Mouse (Mus musculus) left cerebral cortex, postnatal 25 days (tissue): Measurements from ENCODE around the gene Grm6. TPM values are rescaled to one million over a fixed set of nuclear protein-coding genes. Genes with fewer than 3 reads are reported as not detected.
A peak's percentile ranks its signal among the peaks of the same experiment; 100 is the strongest.

Source experiments
- DNase-seq, 2 experiments: peaks; one replicate each; pipeline ENCODE4 v3.0.0; 2022; ENCODE audit warnings: low spot score in 2 of 2, mixed read lengths in 1 of 2
- intact Hi-C: fragments of 180-260 bp; cut with DNase I; formaldehyde crosslinking; loops from one replicate; pipeline ENCODE4 v1.15.1; 2025
- total RNA-seq, 2 experiments: library from RNA; stranded (reverse); gene quantifications; 2 replicates each; pipeline ENCODE4 v1.2.3; 2021

The Grm6 gene
- total RNA-seq, 2 experiments from 2014 or later, result not detected

DNA sequence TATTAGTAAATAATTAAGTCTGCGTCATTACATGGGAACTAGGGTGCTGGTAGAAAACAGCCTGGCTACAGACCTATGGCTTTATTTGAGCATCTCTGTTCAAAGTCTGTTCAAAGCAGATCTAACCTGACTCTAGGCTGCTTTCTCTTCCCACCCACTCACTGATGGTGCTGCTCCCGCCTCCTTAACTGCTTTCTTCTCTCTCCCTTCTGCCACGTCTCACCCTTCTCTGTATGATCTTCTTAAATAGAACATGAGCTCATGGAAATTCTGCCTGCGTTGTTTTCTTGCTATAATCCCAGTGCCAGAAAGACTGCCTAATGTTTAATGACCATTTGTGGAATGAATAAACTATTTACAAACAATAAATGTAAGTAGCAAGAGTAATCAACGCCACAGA lies 57.7 kb downstream of the Grm6 start:
- intact Hi-C loops, result no loop called here
- DNase-seq, result peak; percentile 13 to 74

DNA sequence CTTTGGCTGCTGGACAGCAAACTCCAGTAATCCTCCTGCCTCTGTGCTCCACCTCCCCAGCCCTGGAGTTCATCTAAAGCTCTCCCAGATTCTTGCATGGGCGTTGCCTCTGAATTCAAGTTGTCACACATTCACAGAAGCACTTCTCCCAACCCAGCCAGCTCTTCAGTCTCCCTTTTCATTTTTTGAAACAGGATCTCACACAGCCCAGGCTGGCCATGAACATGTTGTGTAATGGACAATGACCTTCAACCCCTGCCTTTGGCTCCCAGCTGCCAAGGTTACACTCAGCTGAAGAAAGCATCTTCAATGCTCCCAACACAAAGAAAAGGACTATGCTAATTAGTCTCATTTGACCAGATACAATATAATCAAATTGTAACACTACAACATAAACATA lies 62.8 kb downstream of the Grm6 start:
- no peak for DNase-seq
- intact Hi-C loops, result no loop called here

DNA sequence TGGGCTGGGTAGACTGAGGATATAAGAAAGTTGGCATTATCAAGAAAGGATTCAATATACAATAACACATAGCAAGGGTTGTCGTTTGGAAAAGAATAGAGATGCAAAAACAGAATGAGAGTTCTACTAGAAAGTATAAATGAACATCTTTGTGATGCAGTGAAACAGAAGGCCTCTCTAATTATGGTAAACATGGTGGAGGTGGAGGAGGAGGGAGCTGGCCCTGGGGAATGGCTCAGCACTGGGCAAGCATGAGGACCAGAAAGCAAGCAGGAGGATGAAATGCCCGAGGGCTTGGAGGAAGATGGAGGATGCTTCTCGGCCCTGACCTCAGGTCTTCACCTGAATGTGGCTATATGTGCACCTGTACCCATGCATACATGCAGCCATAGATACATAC lies 64.0 kb downstream of the Grm6 start:
- DNase-seq, result peak; percentile 5 to 60
- intact Hi-C loops, result no loop called here

Other genes with a start within 250 kb of the Grm6 start
- 10 to 100 TPM in 1 of 2 experiments, 1 to 10 TPM in 1; 9.7 to 12.4 TPM for gene Adamts2, start 248.6 kb upstream of the Grm6 start, total RNA-seq
- 10 to 100 TPM; 46.5 to 48.5 TPM for gene Zfp354c, start 23.0 kb upstream of the Grm6 start, total RNA-seq
- gene Zfp879, start 9.1 kb upstream of the Grm6 start, total RNA-seq, result 1 to 10 TPM; 2.7 to 3.6 TPM
- gene Zfp454, start 37.0 kb downstream of the Grm6 start, total RNA-seq, result 1 to 10 TPM; 5.5 to 6.1 TPM
- 10 to 100 TPM; 21.3 to 23.0 TPM for gene Zfp2, start 65.5 kb downstream of the Grm6 start, total RNA-seq
- gene Zfp354b, start 80.9 kb downstream of the Grm6 start, total RNA-seq, result 1 to 10 TPM; 4.6 to 6.1 TPM
- not detected for gene 4933414I15Rik, start 93.1 kb downstream of the Grm6 start, total RNA-seq
- not detected for gene Prop1, start 103.1 kb downstream of the Grm6 start, total RNA-seq
- gene Olfr1378, start 115.8 kb downstream of the Grm6 start, total RNA-seq, result not detected
- gene Olfr1377, start 131.3 kb downstream of the Grm6 start, total RNA-seq, result not detected
- gene Olfr51, start 152.9 kb downstream of the Grm6 start, total RNA-seq, result not detected
- not detected for gene Olfr54, start 163.6 kb downstream of the Grm6 start, total RNA-seq
- gene Olfr1375, start 197.4 kb downstream of the Grm6 start, total RNA-seq, result not detected
- 1 to 10 TPM; 6.2 to 8.9 TPM for gene Zfp354a, start 208.6 kb downstream of the Grm6 start, total RNA-seq